Mouse (Mus musculus) lung, adult 2 months (tissue): ENCODE measurements around the gene Rpl21. TPM values are rescaled to one million over a fixed set of nuclear protein-coding genes. Genes with fewer than 3 reads are reported as not detected.
"Not testable (repeated sequence)": the region's sequence is repeated elsewhere in the genome, so short reads cannot be mapped to it uniquely, and the experiment has no call there.

Experiments
- DNase-seq: peaks from one replicate; pipeline ENCODE4 v3.0.0; 2022
- H3K4me1 ChIP-seq: fragments of 200-500 bp; 2 replicates; pipeline ENCODE4 v1.6.1; 2011; ENCODE audit warnings: low read length; ENCODE audit not compliant: control insufficient read depth, insufficient read depth
- H3K4me3 ChIP-seq: fragments of 200-500 bp; replicated peaks from 2 replicates; pipeline ENCODE3; 2011; ENCODE audit warnings: low read depth, mild to moderate bottlenecking, control low read depth, low read length; ENCODE audit errors: extremely low read depth
- CTCF ChIP-seq: fragments of 200-500 bp; IDR thresholded peaks from 2 replicates; pipeline ENCODE4 v1.5.1; 2011; ENCODE audit warnings: mild to moderate bottlenecking, low read length, control low read depth; ENCODE audit not compliant: insufficient read depth
- POLR2A ChIP-seq: fragments of 200-500 bp; IDR thresholded peaks from 2 replicates; pipeline ENCODE4 v1.6.1; 2011; ENCODE audit warnings: low read depth, mild to moderate bottlenecking, control low read depth, low read length, borderline replicate concordance; ENCODE audit errors: extremely low read depth
- WGBS: fragments of 180-500 bp; shearing (Covaris S2); methylation state at CpG from one replicate; pipeline ENCODE4 v1.1.7; 2018; 5-methylcytosine and 5-hydroxymethylcytosine counted together
- polyA plus RNA-seq: library from polyadenylated mRNA; depleted of rRNA; stranded (reverse); fragments of >200 nt; gene quantifications from 2 replicates; pipeline ENCODE4 v1.2.3, GENCODE M21; 2012

Gene Rpl21
- polyA plus RNA-seq, 1 experiment: 72.0 TPM

DNA sequence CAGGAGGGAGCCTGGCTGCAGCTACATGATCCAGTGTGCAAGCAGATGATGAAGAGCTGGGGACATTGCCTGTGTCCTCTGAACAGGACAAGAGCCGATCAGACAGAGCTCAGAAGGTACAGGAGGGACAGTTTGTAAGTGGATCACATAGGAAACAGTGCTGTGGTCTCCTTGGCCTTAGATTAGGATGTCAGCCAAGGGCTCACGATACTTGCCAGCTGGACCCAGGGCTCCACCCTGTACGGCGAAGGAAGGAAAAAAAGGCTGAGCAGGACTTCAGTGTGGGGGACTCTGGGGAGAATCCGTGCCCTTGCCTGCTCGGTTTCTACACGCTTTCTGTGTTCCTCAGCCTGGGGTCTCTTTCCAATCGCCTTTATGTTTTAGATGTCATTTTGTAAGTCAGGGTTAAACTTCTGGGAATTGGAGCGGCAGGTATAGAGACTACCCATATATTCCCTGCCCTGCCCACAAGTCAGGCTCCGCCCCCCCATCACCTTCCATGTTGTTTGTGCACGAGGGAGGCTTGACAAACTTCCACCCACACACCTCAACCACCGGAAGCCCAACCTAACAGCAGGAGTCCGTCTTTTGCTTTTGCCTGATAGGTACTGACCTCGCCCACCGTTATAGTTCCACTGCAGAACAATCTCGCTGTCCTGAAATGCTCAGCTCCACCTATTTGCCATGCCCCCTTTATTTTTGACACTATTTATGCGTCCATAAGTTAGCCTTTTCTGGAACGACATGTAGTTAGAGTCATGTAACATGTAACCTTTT is 27.7 kb downstream of the Rpl21 start:
- TF ChIP-seq CTCF (no peak), POLR2A (no peak)
- no peak for DNase-seq
- 57% methylated on average over 18 of the region's 18 CpGs for WGBS
- peaks cover 5% of the 10 kb centered on the region; the same call in 1 of the 2 replicates for H3K4me1 ChIP-seq
- no peak overlapping the region for H3K4me3 ChIP-seq

DNA sequence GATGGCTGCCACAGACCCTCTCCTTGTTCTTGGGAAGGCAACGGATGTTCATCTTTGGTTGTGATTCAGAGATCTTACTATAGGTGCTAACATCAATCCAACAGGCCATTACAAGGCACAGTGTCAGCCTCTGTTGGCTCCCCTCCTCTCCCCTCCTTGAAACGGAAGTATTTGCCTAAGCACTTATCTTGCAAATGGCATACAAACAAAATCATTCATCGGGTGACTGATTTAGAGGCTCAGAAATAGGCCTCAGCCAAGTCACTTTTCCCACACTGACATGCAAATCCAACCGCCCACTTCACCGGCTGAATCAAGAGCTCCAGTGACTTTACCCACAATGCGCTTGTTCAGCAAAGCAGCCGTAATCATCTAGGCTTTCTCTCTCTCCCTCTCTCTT is 28.9 kb downstream of the Rpl21 start:
- TF ChIP-seq POLR2A: no peak
- TF ChIP-seq CTCF: no peak
- Histone ChIP-seq H3K4me3 (no peak overlapping the region), H3K4me1 (peaks cover 5% of the 10 kb centered on the region; the same call in 1 of the 2 replicates)
- WGBS: 44% methylated on average over 7 of the region's 7 CpGs
- DNase-seq: peak; percentile 33

DNA sequence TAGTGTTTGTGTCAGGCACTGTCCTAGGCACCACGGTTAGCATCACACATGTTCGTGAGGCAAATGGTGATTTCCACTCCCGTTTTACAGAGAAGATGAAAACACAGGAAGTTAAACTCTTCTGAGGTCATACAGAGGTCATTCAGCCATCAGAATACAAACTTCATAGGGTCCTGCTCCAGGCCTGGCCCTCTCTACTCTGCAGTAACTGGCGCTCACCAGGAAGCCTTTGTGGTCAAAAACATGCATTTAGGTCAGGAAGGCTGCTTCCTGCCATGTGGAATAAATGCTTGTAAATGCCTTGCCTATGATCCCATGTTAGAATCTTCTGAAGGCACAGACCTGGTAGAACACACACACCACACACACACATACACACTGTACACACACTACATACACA is 32.8 kb downstream of the Rpl21 start:
- TF ChIP-seq POLR2A (no peak), CTCF (no peak)
- 43% methylated on average over 4 of the region's 4 CpGs for whole genome bisulfite sequencing
- DNase-seq: no peak
- Histone ChIP-seq H3K4me3 (no peak overlapping the region), H3K4me1 (peaks cover 13% of the 10 kb centered on the region)

DNA sequence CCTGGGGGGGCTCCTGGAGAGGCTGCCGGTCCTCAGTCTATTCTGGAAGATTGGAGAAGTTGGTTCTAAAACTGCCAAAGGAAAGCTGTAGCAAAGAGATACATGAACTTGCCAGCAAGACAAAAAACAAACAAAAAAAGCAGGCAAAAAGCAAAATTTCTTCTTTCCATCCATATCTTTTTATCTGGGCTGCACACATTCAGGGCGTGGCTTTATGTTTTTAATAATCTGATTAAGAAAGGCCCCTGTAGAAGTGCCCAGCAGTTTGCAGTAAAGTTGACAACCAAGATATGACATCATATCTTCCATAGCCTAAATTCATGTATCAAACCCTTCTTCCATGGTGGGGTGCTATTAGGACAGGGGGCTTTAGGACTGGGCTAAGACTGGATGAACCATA is 33.6 kb downstream of the Rpl21 start:
- TF ChIP-seq CTCF: no peak
- TF ChIP-seq POLR2A: no peak
- Histone ChIP-seq H3K4me1 (peaks cover 13% of the 10 kb centered on the region), H3K4me3 (no peak overlapping the region)
- no peak for DNase-seq
- 94% methylated on average over 2 of the region's 2 CpGs for WGBS

DNA sequence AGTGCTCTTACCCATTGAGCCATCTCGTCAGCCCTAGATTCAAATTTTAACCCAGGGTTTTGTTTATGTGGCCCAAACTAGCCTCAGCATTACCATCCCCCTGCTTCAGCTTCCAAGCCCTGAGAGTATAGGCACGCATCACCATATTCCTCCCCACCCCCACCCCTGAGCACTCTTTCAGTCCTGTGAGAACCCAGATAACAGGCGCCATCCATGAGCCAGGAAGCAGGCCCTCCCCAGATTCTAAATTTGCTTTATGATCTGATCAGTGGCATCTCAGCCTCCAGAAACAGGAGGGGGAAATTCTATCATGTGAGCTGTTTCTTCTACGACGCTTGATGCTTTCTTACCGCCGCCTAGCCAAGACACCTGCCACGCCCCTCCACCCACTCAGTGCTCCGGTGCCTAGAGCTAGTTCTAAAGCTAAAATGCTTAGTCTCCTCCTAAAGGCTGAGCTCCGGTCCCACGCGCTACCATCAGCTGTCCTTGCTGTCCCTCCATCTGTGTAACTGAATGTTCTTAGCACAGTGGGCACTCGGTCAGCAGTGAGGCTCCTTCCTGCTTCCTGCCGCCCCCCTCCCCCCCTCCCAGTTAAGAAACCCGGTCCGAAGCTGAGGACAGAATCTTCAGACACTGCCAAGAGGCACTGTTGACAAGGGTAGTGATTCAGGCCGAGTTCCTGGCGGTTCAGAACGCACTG is 34.7 kb downstream of the Rpl21 start:
- peak; percentile 52; the same call in 1 of the 2 replicates for TF ChIP-seq POLR2A
- no peak for TF ChIP-seq CTCF
- peak; percentile 53 for DNase-seq
- 5% methylated on average over 19 of the region's 19 CpGs for WGBS
- Histone ChIP-seq H3K4me1 (peaks cover 10% of the 10 kb centered on the region), H3K4me3 (peak overlapping the region; percentile 56)

DNA sequence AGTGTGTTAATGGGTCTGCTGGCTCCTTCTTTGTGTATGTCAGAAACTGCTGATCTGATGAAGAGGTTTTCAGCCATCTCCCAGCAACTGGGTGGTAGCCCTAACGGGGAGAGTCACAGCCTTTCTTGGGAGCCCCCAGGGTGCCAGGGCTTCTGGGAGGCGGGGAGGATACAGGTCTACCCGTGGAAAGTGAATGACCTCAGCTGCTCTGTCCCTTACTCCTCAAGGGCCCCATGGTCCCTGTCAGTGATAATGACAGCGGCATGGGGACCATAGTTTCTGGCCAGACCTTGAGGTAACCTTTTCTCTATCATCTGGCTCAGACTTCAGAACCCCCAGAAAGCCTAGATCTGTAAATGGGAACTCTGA is 35.2 kb downstream of the Rpl21 start:
- DNase-seq: no peak

DNA sequence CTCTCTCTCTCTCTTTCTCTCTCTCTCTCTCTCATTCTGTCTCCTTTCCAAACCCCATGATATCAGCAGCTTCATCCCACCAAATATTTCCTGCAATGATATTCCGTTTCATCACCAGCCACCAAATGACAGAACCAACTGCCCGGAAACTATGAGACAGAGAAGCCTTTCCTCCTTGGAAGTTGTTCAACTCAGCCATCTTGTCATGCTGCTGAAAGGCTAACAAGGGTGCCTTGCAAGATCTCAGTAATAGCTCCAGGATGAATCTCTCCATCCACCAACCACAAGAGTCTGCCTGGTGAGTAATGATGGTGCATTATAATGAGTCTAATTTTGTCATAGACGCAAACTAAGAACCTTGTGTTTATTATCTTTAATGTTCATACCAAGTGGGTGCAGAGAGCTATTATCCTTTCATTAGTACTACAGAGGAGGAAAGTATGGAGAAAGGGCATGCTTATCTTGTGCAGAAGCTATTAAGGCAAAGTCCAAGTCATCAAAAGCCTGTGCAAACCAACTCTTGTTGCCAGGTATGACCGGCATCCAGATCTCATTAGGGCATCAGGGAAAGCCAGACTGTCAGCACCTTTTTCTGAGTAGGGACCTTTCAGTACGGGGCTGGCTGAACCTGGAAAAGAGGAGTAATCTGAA is 40.4 kb downstream of the Rpl21 start:
- 0 out of 2 replicates have a peak, but pooled peaks cover under 1% of the 10 kb centered on the region for H3K4me1 ChIP-seq
- no peak for DNase-seq
- TF ChIP-seq CTCF (no peak), POLR2A (no peak)
- WGBS: 75% methylated on average over 5 of the region's 5 CpGs
- no peak overlapping the region for H3K4me3 ChIP-seq

More for the DNA sequence above, 35.2 kb downstream of the Rpl21 start:
- H3K4me1 ChIP-seq: peaks cover 10% of the 10 kb centered on the region
- H3K4me3 ChIP-seq: no peak overlapping the region
- 28% methylated on average over 4 of the region's 4 CpGs for WGBS
- TF ChIP-seq CTCF: no peak
- TF ChIP-seq POLR2A: no peak

DNA sequence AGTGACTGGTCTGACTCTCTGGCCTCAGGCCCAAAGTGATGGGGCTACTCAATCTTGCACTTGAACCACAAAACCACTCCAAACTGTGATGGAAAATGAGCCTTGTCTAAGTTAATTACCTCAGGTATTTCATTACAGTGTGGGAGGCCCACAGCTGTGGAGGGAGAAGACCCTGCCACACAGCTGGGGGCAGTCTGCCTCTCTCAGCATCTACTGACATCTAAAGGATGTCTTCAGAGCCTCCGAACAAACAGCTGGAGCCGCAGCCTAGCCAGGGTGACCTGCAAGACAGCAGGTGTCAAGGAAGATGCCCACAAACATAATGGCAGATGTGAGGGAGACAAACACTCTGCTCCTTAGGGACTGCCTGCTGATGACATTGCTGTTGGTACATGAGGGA is 43.3 kb downstream of the Rpl21 start:
- no peak overlapping the region for H3K4me3 ChIP-seq
- 77% methylated on average over 2 of the region's 2 CpGs for WGBS
- no peaks in the 10 kb centered on the region for H3K4me1 ChIP-seq
- TF ChIP-seq CTCF: no peak
- no peak for TF ChIP-seq POLR2A
- DNase-seq: no peak

DNA sequence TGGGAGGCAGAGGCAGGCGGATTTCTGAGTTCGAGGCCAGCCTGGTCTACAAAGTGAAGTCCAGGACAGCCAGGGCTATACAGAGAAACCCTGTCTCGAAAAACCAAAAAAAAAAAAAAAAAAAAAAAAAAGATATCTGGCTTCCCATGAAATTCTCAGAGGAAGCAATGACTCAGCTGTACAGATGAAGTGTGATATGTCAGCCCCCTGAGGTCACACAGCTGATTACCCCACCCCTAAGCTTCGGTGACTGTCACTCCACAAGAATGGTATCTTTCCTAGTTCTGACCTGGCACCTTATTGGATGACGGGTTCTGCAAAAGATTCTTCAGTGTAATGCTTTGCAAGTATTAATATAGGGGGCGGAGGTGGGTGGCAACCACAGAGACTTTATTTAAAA is 45.2 kb downstream of the Rpl21 start:
- DNase-seq, H3K4me1 ChIP-seq, H3K4me3 ChIP-seq: not testable (repeated sequence)
- WGBS: 61% methylated on average over 5 of the region's 6 CpGs

DNA sequence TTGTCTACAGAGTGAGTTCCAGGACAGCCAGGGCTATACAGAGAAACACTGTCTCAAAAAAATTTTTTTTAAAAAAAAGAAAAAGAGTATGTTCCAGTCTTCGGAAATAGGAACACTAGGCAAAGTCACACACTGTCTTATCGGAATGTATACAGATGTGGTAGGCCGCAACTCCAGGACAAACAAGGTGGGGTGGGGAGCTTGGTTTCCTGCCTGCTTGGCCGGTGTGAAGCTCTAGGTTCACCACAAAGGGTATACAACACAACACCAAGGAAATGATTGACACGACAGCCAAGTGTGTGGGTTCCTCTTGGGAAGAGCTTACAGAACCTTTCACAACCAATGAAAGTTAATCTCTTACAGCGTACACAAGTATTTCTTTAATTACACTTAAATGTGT is 49.6 kb downstream of the Rpl21 start:
- TF ChIP-seq CTCF: no peak
- no peak for TF ChIP-seq POLR2A
- Histone ChIP-seq H3K4me3 (no peak overlapping the region), H3K4me1 (no peaks in the 10 kb centered on the region)
- 62% methylated on average over 6 of the region's 6 CpGs for WGBS
- DNase-seq: no peak
